9 mouse cellular contexts compared by ENCODE assay signal in the genomic region with DNA sequence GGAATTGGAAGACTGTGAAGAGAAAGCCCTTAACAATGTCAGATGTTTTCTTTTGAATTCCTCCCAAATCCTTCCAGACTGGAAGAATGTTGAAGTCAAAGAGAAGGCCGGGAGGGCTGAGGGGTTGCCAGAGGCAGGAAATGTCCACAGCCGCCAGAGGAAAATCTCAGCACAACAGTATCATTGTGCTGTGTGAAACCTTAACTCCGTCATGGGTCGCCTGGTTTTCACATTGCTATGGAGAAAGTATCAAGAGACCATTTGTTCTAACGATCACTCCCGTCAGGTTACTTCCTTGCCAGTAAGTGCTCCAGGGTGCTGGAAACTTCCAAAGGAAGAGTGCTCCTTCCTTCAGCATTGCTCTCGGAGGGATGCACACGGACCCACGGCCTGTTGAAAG.
DNase-seq lines count a peak whose midpoint lies in the region; ATAC-seq and TF ChIP-seq lines count a peak whose summit lies in the region.
"Had no signal": no experiment of that assay in that cellular context is flagged by ENCODE, and none has a peak within 500 bp of the region (broad histone marks: within the 10 kb centered on the region; RNA-seq: fewer than 3 reads in every experiment).

No protein-coding gene starts in this region.

- H3K4me1 ChIP-seq in forebrain, postnatal 0 days (ENCODE audit: insufficient read depth) = no peaks in the 10 kb centered on the region
- peaks cover 13% of the 10 kb centered on the region for H3K4me1 ChIP-seq in hindbrain, embryonic 15.5 days (replicated peaks)
- 0 out of 2 replicates have a peak, but pooled peaks cover 4% of the 10 kb centered on the region for H3K4me1 ChIP-seq in midbrain, embryonic 14.5 days (ENCODE audit: control insufficient read depth, insufficient read depth, low read length)
- no peaks in the 10 kb centered on the region for H3K4me1 ChIP-seq in cerebellum, adult 2 months (ENCODE audit: control insufficient read depth, insufficient read depth, low read length)

- H3K4me2 ChIP-seq in forebrain, postnatal 0 days (ENCODE audit: low read depth) = peak overlapping the region; percentile 11; the same call in 1 of the 2 replicates
- H3K4me2 ChIP-seq in hindbrain, embryonic 15.5 days = peak overlapping the region; percentile 14; the same call in 1 of the 2 replicates
- 0 out of 2 replicates have a peak overlapping the region, but pooled peaks have one; percentile 5 for H3K4me2 ChIP-seq in midbrain, embryonic 14.5 days (ENCODE audit: low read length)

- no peak for TF ChIP-seq CTCF in forebrain, postnatal 0 days (IDR thresholded peaks at IDR 0.05; ENCODE audit: low read depth)
- no peak for TF ChIP-seq CTCF in cerebellum, adult 2 months (IDR thresholded peaks at IDR 0.05; ENCODE audit: borderline replicate concordance, insufficient read depth, low read depth, low read length)

- no peak overlapping the region for H3K9ac ChIP-seq in forebrain, postnatal 0 days
- H3K9ac ChIP-seq in hindbrain, embryonic 15.5 days = no peak overlapping the region
- no peak overlapping the region for H3K9ac ChIP-seq in midbrain, embryonic 14.5 days (replicated peaks; ENCODE audit: low read length)

- peak; percentile 77 for ATAC-seq in forebrain, postnatal 0 days
- ATAC-seq in hindbrain, embryonic 15.5 days (ENCODE audit: low FRiP score, low read depth) = peak; percentile 79
- peak; percentile 22; the same call in 1 of the 2 replicates for ATAC-seq in midbrain, embryonic 14.5 days (ENCODE audit: low FRiP score, low TSS enrichment)

- H3K4me3 ChIP-seq in forebrain, postnatal 0 days (ENCODE audit: low read depth, low read length) = no peak overlapping the region
- H3K4me3 ChIP-seq in hindbrain, embryonic 15.5 days = no peak overlapping the region
- H3K4me3 ChIP-seq in midbrain, embryonic 14.5 days (replicated peaks; ENCODE audit: low read depth, low read length) = no peak overlapping the region
- no peak overlapping the region for H3K4me3 ChIP-seq in cerebellum, adult 2 months (replicated peaks; ENCODE audit: insufficient read depth, low read depth, low read length)
- H3K4me3 ChIP-seq: myocyte had no signal

- no peaks in the 10 kb centered on the region for H3K27me3 ChIP-seq in forebrain, postnatal 0 days (ENCODE audit: insufficient read depth, low read length)
- no peaks in the 10 kb centered on the region for H3K27me3 ChIP-seq in hindbrain, embryonic 15.5 days
- no peaks in the 10 kb centered on the region for H3K27me3 ChIP-seq in midbrain, embryonic 14.5 days (ENCODE audit: control insufficient read depth, insufficient read depth, low read length)
- no peaks in the 10 kb centered on the region for H3K27me3 ChIP-seq in cerebellum, adult 2 months (ENCODE audit: control insufficient read depth, insufficient read depth, low read length)

- no peaks in the 10 kb centered on the region for H3K9me3 ChIP-seq in forebrain, postnatal 0 days (ENCODE audit: low read length)
- no peaks in the 10 kb centered on the region for H3K9me3 ChIP-seq in hindbrain, embryonic 15.5 days
- no peaks in the 10 kb centered on the region for H3K9me3 ChIP-seq in midbrain, embryonic 14.5 days (ENCODE audit: control insufficient read depth, low read length)

- H3K36me3 ChIP-seq in forebrain, postnatal 0 days (ENCODE audit: insufficient read depth) = no peaks in the 10 kb centered on the region
- no peaks in the 10 kb centered on the region for H3K36me3 ChIP-seq in hindbrain, embryonic 15.5 days
- no peaks in the 10 kb centered on the region for H3K36me3 ChIP-seq in midbrain, embryonic 14.5 days (ENCODE audit: control insufficient read depth, insufficient read depth, low read length)

- no peak for TF ChIP-seq POLR2A in cerebellum, adult 2 months (IDR thresholded peaks at IDR 0.05; ENCODE audit: borderline replicate concordance, insufficient read depth, low read length)

- no peak overlapping the region for H3K27ac ChIP-seq in forebrain, postnatal 0 days (ENCODE audit: low read depth, low read length)
- peak overlapping the region; percentile 43; the same call in 1 of the 2 replicates for H3K27ac ChIP-seq in hindbrain, embryonic 15.5 days (replicated peaks)
- H3K27ac ChIP-seq in midbrain, embryonic 14.5 days (replicated peaks; ENCODE audit: low read depth, low read length) = no peak overlapping the region
- H3K27ac ChIP-seq in cerebellum, adult 2 months (ENCODE audit: insufficient read depth, low read length) = no peak overlapping the region

- 9% methylated on average over 9 of the region's 9 CpGs for WGBS in forebrain, postnatal 0 days
- 10% methylated on average over 9 of the region's 9 CpGs for WGBS in hindbrain, embryonic 15.5 days
- 18% methylated on average over 9 of the region's 9 CpGs for WGBS in midbrain, embryonic 14.5 days
- 18% methylated on average over 9 of the region's 9 CpGs for WGBS in cerebellum, adult 2 months

- peak; percentile 49 for DNase-seq in embryo, embryonic 11.5 days (ENCODE audit: low read depth, low spot score)
- peak; percentile 59 for DNase-seq in forebrain, postnatal 0 days
- DNase-seq in midbrain, embryonic 14.5 days = peak; percentile 48
- DNase-seq in cerebellum, adult 2 months = no peak
- DNase-seq in layer of hippocampus, postnatal 10 days (ENCODE audit: low spot score in 2 of 2) = no peak
- DNase-seq in adrenal gland, adult (ENCODE audit: inconsistent age in 2 of 2, low spot score in 1 of 2) = no peak
- no peak for DNase-seq in adrenal gland, postnatal 4 days (ENCODE audit: low spot score in 2 of 2)

Comparison
In these comparisons a context has a peak if more than half of its experiments do, and no peak if none do; other contexts are left out.
1. DNase-seq: peak in embryo, embryonic 11.5 days (single experiment), forebrain, postnatal 0 days (single experiment) and midbrain, embryonic 14.5 days (single experiment); none in cerebellum, adult 2 months (0 of 2), layer of hippocampus, postnatal 10 days (0 of 2), adrenal gland, adult (0 of 2) and adrenal gland, postnatal 4 days (0 of 2).
2. ATAC-seq: peak in every context shown above with its lines; median percentile 79 in hindbrain, embryonic 15.5 days; 77 in forebrain, postnatal 0 days; 22 in midbrain, embryonic 14.5 days.
3. Peak in every context shown above with its lines, with median percentiles within 50 percentile points of each other: H3K4me2 ChIP-seq.